Mouse (Mus musculus): ENCODE results near the gene Fam20a. TPM values are rescaled to one million over a fixed set of nuclear protein-coding genes. Genes with fewer than 3 reads are reported as not detected.

The Fam20a gene
- total RNA-seq, 2 experiments from 2014 or later, result 17.1 to 19.1 TPM

DNA sequence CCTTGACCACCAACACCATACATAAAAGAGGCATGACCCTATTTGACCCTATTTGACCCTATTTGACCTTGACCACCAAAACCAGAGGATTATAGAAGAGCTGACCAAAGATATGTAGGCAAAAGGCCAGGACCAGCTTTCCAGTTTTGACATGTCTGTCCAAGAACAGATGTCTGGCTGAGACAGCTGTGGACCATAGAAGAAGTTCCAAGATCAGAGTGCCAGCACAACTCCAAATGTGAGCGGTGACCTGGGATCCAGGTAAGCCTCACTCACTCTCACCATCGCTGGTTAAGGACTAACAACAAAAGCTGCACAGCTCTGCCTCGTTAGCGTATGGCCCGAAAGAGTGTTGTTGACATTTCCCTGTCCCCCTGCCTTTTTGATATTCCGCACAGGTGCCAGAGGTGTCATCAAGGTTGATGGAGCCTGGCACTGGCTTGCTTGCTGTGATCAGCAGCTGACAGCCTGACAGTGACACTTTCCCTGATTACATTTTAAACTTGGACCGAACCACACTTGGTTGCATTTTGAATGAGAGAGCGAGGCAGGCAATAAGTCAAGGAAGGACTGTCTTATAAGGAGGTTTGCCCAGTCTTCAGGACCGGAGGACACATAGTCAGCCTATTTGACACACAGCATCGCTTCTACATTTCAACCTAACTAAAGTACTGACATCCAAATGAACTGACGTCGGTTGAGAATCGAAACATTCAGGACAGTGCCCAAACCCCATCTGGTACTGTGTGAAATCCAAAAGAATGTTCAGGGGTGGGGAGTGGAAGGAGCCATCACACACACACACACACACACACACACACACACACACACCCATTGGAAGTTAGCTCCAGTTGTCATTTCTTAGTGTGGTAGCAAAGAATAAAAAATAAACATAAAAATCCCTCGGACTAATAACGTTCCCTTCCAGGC, 3.8 kb downstream of the Fam20a start:
- no peak for DNase-seq (ENCODE audit: low spot score in 2 of 2)
- intact Hi-C loops (cut with DNase I), result loop anchor here (5.0 to 10.0 kb wide), 2 partner anchors 41 to 87 kb away; no protein-coding TSS in a partner anchor

DNA sequence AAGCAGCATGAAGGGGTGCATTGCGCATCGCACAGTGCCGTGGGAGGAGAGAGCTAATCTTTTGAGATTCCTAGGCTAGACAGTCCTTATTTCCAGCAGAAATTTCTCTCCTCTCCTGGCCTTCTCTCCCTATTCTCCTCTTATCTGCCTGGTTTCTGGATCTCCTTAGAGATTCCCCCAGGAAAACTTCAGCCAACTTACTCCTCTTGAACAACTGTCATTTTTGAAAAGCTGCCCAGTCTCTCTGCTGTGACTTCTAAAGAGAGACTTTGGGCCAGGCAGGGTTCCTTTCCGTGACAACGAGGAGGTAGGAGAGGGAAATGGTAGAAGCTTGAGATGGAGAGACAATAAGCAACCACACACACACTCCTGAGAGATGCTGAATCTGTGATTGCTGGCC, 4.6 kb downstream of the Fam20a start:
- peak; percentile 58 to 81 for DNase-seq (ENCODE audit: low spot score in 2 of 2)
- intact Hi-C loops (cut with DNase I), result loop anchor here (5.0 to 10.0 kb wide), 2 partner anchors 40 to 87 kb away; no protein-coding TSS in a partner anchor

DNA sequence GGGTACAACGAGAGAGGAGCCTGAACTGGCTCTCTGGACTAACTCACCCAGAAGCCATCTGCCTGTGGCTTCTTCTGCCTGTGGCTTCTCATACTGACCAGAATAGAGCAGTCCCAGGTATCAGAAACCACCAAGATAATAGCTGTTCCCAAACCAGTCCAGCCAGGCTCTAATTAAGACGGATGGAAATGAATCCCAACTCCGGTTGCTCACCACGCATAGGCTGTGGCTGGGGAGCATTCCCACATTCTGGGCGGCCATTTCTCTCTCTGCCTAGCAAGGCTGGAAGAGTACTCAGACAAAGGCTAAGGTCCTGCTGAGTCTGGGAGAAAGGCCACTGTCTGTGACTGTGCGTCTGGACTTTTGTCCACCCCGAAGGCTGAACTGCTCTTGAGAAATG, 5.1 kb downstream of the Fam20a start:
- intact Hi-C loops (cut with DNase I), result loop anchor here (5.0 to 10.0 kb wide), 2 partner anchors 40 to 88 kb away; no protein-coding TSS in a partner anchor
- DNase-seq (ENCODE audit: low spot score in 2 of 2), result no peak

DNA sequence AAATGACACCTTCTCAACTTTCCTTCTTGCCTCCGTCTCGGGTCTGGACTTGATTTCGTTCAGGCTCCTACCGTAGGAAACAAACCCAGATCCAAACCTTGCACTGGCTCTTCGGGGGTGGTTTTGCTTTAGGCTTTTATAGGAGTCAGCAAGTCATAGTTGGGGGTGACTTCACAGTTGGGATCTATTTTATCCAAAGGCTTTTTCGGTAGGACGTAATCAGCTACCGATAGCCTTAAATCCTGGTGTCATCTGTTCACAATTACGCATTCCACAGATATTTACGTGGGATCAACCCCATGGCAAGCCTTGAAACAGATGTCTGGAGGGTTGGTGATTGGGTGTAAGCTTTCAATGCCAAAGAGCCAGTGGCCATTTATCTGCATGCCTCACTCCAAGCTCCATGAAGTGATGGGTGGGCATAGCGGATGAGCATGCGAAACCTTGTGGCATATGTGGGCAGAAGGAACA, 6.7 kb downstream of the Fam20a start:
- intact Hi-C loops (cut with DNase I), result loop anchor here (5.0 to 10.0 kb wide), 2 partner anchors 38 to 89 kb away; no protein-coding TSS in a partner anchor

DNA sequence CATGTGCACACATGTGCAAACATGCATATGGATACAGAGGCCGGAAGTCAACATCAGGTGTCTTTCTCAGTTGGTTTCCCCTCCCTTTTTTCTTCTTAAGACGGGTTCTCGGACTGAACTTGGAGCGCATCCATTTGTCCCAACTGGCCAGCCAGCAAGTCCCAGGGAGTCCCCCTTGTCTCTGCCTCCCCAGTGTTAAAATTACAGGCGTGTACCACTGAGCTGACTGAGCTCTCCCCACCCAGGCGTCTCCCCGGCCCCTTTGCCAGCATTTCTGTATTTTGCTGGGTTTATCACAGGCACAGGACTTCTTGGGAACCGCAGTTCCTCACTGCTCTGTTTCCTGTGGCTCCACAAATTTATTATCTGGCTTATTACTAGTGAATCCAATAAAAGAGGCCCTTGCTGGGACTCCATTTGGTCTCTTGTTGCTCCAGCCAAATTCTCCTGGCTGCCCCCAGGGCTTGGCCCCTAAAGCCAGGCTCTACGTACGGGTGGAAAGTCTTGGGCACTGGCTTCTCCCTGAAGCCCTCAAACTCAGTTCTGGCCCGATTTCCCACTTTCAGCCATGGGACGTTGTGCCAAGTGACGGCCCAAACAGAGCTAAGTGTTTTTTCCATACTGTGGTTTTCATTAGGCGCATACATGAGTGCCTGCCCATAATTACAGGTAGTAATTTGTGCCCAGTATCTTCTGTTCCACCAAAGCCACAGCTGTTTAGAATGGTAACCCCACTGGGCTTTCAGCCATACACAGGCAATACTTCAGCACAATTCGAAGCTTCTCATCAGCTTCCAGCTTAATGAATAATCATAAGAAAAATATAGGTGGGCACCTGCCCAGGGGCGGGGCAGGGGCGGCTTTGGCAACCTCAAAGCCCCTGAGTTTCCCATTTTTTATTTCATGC, 7.5 kb downstream of the Fam20a start:
- DNase-seq (ENCODE audit: low spot score in 2 of 2), result no peak
- intact Hi-C loops (cut with DNase I), result loop anchor here (5.0 to 10.0 kb wide), 2 partner anchors 37 to 90 kb away; no protein-coding TSS in a partner anchor

More for the DNA sequence above, 6.7 kb downstream of the Fam20a start:
- no peak for DNase-seq (ENCODE audit: low spot score in 2 of 2)

DNA sequence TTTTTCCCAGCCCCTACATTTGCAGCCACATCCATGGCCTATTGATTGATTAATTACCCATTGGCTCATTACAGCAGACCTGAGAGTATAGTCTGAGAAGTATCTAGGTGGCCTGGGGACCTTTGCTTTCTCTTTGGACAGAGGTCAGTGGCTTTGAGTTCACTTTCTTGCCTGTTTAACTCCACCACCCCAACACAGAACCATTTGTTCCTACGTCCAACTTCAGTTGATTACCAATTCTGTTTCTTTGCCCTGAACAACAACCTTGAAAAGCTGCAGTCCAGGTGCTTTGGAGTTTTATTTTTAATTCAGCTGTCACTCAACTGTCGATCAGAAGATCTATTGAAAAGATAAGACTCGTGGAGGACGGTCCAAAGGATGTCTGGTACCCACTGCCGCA, 12.6 kb downstream of the Fam20a start:
- DNase-seq (ENCODE audit: low spot score in 2 of 2), result no peak
- intact Hi-C loops (cut with DNase I), result no loop called here

DNA sequence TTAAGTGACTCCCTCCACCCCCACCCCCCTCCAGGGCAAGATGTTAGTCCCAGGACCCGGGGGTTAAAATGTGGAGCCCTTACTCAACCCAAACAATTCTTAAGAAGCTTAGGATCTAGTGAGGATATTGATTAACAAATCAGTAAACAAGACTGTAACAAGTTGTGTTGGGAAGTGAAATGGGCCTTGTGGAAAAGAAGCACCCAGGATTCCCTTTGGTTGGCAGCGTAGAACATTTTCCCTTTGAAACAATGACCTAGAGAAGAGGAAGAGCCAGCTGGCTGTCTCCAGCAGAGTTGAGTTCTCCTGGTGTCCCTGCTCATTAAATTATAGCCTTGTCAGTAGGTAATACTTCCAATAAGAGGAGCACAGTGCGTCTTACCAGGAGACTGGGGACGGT, 13.3 kb downstream of the Fam20a start:
- DNase-seq (ENCODE audit: low spot score in 2 of 2), result no peak

DNA sequence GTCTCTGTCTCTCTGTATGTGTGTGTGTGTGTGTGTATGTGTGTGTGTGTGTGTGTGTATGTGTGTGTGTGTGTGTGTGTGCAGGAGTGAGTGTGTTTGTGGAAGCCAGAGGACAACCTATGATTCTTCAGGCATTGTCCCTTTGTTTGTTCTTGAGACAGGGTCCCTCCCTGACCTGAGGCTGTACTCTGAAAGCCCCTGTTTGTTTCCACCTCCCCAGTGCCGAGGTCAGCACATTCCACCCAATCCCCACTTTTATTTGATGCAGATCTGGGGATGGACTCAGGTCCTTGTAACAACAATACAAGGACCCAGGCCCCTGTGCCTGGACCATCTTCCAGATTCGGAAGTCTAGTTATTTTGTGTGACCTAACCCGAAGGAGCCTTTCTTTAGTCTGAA, 14.6 kb downstream of the Fam20a start:
- DNase-seq (ENCODE audit: low spot score in 2 of 2), result no peak
- intact Hi-C loops (cut with DNase I), result no loop called here

More for the DNA sequence above, 13.3 kb downstream of the Fam20a start:
- intact Hi-C loops (cut with DNase I), result no loop called here

DNA sequence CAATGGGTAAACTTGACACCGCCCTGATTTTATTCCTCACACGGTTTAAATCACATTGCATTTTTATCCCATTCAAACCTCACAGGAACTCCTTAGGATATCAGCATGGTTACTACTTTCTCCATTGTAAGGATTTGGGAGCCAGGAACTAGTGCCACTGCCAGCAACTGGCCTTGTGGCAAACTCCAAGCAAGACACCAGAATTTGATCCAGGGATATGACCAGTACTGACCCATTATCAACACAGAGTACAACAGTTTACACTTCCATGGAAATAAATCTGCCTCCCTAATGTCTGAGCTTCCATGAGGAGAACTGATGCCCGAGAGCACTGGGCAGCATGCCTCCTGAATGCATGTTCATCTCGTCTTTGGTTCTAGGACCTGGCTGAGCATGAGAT, 15.5 kb downstream of the Fam20a start:
- DNase-seq (ENCODE audit: low spot score in 2 of 2), result no peak
- intact Hi-C loops (cut with DNase I), result no loop called here

DNA sequence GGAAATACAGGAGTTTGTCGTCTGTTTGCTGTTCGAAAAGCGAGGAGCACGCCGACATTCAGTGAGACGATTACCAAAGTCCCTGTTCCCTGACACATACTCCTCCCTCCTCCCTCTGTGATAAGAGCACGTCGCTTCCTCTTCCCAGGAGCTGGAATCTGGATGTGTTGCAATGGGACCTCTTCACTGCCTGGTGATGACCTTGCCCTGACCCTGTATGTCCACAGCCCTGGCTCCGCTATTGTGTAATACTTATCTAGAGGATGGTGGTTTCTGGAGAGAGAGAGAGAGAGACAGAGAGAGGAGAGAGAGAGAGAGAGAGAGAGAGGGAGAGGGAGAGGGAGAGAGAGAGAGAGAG, 16.0 kb downstream of the Fam20a start:
- intact Hi-C loops (cut with DNase I), result no loop called here
- no peak for DNase-seq (ENCODE audit: low spot score in 2 of 2)

DNA sequence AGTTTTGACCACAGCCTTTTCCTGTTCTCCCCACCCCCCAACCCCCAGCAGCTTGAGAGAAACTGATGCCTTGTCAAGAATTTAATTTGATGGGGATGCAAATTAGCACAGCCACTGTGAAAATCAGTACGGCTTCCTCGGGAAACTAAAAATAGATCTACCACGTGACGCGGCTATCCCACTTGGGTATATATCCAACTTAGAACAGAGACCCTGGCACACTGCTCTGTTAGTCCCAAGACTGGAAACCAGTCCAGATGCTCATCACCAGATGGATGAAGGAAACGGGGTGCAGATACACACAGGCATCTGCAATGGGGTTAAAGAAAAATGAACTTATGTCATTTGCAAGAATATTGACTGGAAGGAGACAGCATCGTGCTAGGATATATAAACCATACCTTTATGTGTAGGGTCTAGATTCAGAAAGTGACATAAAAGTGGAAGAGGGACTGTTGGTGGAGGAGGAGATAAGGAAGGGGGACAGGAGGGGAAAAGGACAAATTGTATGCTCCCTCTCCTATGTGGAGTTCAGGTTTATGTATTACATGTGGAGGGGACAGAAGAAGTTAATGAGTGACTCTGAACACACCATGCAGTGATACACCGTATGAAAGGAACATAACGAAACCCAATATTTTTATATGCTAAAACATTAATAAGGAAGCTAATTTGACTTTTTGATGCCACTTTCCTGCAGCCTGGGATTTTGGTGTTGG, 16.6 kb downstream of the Fam20a start:
- DNase-seq (ENCODE audit: low spot score in 2 of 2), result no peak
- intact Hi-C loops (cut with DNase I), result no loop called here

DNA sequence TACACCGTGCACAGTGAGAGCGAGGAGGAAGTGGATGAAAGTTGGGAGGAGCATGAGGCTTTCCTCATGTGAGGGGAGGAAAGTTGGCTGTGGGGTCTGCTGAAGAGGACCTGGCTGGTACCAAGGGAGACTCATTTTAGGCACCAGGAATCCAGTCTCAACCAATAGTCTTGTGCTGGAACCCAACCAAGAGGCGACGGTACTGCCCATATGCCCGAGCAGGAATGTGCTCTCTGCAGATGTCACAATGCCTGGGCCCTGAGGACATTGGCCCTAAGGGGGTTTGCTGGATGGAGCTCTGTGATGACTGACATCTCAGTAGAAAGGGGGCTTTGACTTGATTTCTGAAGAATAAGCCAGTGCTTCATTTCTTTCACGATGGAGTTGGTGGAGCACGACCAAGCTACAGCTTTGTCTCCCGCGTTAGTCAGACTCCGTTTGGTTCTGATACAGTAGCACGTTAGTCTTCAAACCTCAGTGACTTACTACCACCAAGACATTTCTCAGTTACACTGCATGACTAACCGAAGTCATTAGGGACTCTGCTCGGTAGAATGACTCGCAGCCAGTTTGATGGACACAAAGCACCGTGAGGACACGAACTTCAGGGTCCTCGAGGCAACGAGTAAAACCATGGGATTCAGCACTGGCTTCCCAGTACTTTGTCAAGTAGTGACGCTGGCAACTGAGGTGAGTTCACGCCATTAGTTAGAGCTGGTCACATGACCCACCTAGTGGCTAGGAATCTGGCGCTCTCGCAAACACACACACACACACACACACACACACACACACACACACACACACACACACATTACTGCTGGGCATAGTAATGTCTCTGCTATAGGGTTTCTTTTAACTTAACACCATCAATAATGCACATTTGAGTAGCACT, 17.5 kb downstream of the Fam20a start:
- no peak for DNase-seq (ENCODE audit: low spot score in 2 of 2)
- intact Hi-C loops (cut with DNase I), result no loop called here

DNA sequence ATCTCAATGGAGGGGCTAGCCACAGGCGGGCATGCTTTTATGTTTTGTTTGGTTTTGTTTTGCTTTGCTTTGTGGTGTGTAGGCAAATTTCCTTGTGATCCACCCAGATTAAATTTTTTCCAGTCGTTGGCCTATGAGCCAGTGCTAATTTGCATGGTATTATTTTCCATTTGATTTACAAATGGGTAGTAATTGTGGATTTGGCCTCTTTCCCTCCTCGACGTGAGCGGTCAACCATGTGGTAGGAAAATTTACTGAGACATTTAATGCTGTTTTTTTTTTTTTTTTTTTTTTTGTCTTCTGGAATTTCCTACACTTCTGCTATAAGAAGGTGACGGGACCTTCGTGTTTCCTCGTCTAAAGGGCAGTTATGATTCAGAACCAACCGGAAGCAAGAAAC, 18.2 kb downstream of the Fam20a start:
- no peak for DNase-seq (ENCODE audit: low spot score in 2 of 2)
- intact Hi-C loops (cut with DNase I), result no loop called here

DNA sequence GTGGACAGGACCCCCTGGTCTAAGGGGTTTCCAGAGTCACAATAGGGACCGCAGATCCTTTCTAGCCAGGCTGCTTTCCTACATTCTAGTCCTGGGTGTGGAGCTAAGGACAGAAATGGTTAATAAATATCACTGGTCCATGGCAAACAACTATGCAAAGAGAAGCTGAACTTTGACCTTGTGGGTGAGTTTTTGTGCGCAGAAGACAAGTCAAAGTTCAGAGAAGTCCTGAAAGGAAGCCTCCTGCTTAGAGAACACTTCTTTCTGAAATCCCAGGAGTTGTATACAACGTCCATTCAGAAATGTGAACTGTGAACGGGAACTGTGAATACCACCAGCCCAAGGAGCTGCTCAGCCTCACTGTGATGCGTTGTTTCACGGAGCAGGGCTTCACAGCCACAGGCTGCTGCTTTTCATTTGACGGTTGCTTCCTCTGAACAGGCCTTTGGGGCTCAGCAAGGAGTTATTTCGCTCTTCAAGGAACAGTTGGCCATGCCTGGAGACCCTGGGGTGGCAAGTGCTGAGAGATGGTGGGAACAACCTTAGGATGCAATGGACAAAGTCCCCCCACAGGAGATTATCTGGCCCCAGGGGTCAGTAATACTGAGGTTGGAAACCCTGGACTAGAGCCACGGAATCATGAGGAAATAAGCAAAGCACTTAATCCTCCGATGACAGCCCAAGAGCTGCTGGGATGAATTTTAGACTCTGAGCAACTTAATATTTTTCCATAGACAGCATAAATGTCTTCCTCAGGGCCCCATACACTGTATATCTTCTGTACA, 19.9 kb downstream of the Fam20a start:
- intact Hi-C loops (cut with DNase I), result no loop called here

DNA sequence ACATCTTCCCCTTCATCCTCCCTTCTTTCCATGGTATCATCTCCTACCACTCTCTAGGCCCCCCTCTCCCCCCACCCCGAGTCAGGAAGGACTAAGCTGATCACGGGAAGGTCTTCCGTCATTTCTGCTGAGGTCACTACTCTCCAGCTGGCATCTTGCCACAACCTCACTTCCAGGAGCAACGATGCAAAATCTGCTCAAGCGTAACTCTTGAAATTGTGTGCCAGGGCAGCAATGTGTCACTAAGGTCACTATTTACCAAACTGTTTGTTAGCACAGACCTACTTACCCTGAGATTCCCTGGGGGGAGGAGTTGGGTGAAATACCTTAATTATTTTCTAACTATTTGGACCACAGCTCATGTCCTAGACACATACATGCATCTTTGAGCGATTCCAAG, 21.3 kb downstream of the Fam20a start:
- no peak for DNase-seq (ENCODE audit: low spot score in 2 of 2)
- intact Hi-C loops (cut with DNase I), result no loop called here

More for the DNA sequence above, 19.9 kb downstream of the Fam20a start:
- no peak for DNase-seq (ENCODE audit: low spot score in 2 of 2)

DNA sequence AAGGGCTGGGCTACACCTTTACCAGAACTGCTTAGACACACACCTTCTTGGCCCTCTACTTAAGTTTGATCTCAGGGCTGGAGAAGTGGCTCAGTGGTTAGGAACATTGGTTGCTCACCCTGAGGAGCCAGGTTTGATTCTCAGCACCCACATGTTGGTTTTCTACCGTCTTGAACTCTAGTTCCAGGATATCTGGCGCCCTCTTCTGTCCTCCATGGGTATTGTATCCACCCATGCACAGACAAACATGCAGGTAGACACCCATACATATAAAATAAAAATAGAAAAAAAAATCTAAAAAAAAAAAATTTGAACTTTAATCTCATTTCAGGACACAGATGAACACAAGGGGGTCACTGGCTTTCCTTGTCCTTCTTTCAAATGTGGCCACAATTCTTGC, 22.3 kb downstream of the Fam20a start:
- intact Hi-C loops (cut with DNase I), result no loop called here
- DNase-seq (ENCODE audit: low spot score in 2 of 2), result no peak

DNA sequence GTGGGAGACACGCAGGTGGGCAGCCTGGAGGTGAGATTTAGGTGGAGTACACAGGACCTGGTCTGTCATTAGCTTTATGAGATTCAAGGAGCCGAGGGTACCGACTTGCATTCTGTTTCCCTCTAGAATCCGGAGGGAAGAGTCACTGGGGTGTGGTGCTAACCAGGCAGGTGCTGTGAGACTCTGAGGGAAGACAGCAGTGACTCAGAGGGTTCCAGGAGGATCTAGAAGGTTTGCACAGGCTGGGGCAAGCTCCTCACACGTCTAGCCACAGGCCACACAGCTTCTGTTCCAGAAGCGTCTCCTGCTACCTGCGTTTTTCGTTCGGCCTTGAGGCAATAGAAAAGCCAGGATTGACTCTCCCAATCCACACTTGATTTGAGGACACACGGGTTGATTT, 23.3 kb downstream of the Fam20a start:
- intact Hi-C loops (cut with DNase I), result no loop called here
- no peak for DNase-seq (ENCODE audit: low spot score in 2 of 2)
